Mouse (Mus musculus) spleen, adult 2 months (tissue): ENCODE measurements around the gene 1700012B09Rik.

Source experiments
- CTCF ChIP-seq: fragments of 200-500 bp; IDR thresholded peaks from 2 replicates; pipeline ENCODE4 v1.5.1; 2011; ENCODE audit warnings: mild to moderate bottlenecking, inconsistent platforms; ENCODE audit not compliant: insufficient read depth, insufficient read length, insufficient replicate concordance; ENCODE audit errors: extremely low read depth
- POLR2A ChIP-seq: fragments of 200-500 bp; IDR thresholded peaks from 2 replicates; pipeline ENCODE4 v1.6.1; 2011; ENCODE audit warnings: low read depth, low read length, inconsistent platforms

DNA sequence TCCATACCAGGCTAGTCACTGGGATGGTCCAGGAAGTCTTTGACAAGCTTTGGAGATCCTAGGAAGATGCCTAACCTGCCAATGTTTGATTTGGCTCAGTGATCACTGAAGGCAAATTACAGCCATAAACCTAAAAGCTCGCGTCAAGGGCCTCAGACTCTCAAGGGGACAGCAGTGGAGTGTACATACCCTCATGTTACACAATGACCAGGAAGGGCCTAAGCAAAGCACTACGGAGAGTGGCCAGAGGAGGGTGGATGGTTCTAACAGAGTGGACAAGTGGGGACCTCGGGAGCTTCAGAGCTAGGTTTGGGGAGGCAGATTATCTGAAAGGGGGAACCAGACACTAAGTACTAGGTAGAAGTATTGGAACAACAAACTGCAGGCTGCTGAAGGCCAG is 44.2 kb downstream of the 1700012B09Rik start:
- TF ChIP-seq POLR2A (no peak), CTCF (no peak)
